Mouse (Mus musculus) spleen, postnatal 10 days (tissue): ENCODE results near the gene Duxbl2.
"Not testable (repeated sequence)": the region's sequence is repeated elsewhere in the genome, so short reads cannot be mapped to it uniquely, and the experiment has no call there.

ENCODE experiments used
- DNase-seq, 2 experiments: peaks; one replicate each; pipeline ENCODE4 v3.0.0; 2021 to 2022; ENCODE audit warnings: low spot score in 2 of 2

The Duxbl2 gene

GRCm38 (mm10) chr14:26118150-26118549 lies at the start of gene Duxbl2:
Duxbl2 (plus strand) TSS chr14:26118349.
- not testable (repeated sequence) for DNase-seq

- DNase-seq: not testable (repeated sequence)
Measured at GRCm38 (mm10) chr14:26076620-26077390, 41.3 kb upstream of the Duxbl2 start.

GRCm38 (mm10) chr14:26081216-26081615 lies 36.9 kb upstream of the Duxbl2 start, which contains the start of gene Cphx2:
Cphx2 (plus strand) TSS chr14:26081516.
- DNase-seq: not testable (repeated sequence)

- not testable (repeated sequence) for DNase-seq
Measured at GRCm38 (mm10) chr14:26081997-26082396, 36.2 kb upstream of the Duxbl2 start, which contains the start of gene Cphx3. Cphx3 (plus strand) TSS chr14:26082297.

- DNase-seq: not testable (repeated sequence)
Measured at GRCm38 (mm10) chr14:26097622-26098021, 20.5 kb upstream of the Duxbl2 start.

DNA sequence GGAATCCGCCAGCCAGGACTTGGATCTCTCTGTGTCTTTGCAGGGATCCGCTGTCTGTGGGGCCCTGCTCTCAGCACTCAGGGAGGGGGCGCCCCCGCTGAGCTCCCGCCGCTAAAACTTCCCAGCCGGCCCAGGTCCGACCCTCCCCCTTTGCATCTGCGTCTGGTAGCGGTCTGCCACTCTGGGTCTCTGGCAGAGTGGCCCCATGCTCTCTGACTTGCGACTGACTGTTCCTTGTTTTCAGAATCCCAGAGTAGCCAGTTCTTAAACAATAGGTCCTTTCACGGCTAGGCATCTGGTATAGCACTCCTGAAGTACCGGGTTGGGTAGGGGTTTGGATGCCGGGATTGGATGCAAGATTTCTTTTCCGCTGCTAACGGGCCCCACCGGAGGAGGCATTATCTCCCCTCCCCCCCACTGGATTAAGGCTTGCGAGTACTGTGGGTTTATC lies 426 bp downstream of the Duxbl2 start:
- not testable (repeated sequence) for DNase-seq

DNA sequence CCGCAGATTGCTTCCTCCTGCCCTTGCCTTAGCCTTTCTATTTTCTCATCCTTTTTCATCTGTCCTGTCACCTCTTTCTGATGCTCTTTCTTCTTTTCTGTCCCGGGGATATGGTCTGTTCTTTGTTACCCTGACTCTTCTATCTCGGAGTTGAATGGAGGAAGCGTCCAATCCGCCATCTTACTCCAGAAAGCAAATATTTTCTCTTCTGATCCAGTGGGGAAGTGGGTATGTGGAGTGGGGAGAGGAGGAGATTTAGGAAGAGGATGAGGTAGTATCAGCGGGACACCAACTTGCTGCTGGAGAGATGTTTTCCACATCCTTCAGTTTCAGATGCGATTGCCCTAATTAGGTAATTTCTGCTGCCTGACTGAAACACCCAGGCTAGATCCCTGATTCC lies 946 bp downstream of the Duxbl2 start:
- DNase-seq: not testable (repeated sequence)

GRCm38 (mm10) chr14:26147095-26147494 lies 28.9 kb downstream of the Duxbl2 start:
- DNase-seq: not testable (repeated sequence)

GRCm38 (mm10) chr14:26156032-26156431 lies 37.9 kb downstream of the Duxbl2 start:
- not testable (repeated sequence) for DNase-seq

DNA sequence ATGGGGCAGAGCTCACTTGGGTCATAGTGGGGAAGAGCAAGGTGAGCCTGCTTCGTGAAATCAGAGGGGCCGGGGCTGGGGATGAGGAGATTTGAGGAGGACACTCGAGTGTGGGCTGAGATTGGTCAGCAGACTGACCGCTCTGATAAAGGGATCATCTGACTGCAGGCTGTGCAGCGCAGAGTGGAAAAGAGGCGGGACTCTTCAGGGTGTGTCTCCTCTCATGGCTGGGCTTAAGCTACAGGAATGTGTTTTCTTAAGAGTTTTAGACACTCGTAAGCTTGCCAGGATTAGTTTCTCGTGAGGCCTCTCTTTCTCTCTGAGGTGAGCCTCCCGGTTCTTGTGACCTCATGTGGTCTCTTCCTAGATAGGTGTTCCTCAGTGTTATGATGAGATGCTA lies 43.0 kb downstream of the Duxbl2 start:
- not testable (repeated sequence) for DNase-seq

DNA sequence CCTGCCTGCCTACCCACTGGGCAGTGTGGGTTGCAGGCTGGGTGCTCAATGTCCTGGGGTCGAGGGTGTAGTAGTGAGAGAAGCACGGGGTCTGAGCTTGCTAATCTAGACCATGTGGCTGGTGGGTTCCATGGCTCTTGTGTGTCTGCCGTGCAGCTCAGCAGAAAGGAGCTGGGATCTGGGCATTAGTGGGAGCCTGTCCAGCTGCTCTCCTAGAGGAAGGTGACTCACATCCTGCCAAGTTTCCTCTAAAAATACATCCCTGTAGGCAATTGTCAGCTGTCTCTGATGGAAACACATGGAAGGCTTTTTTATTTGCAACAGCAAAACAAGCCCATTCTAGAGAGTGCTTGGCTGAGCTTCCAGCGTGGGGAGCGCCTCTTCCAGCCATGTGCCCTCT lies 44.3 kb downstream of the Duxbl2 start:
- not testable (repeated sequence) for DNase-seq

GRCm38 (mm10) chr14:26165266-26165665 lies 47.1 kb downstream of the Duxbl2 start:
- not testable (repeated sequence) for DNase-seq

DNA sequence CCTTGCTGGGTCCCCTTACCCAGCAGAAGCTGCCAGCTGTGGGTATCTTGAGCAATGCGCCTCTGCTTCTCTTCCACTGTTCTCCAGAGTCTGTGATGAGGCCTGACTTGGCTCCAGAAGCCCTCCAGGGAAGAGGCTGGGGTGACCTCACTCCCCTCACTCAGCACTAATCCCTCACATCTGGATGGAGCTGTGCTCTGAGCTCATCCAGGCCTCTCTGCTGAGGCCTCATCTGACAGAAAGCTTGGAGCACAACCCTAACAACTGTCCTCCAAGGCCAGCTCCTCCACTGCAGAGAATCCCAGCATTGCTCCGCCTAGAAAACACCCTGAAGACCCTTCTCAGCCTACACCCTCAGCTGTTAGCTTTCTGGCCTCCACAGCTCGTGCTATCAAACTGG lies 55.8 kb downstream of the Duxbl2 start:
- not testable (repeated sequence) for DNase-seq

DNA sequence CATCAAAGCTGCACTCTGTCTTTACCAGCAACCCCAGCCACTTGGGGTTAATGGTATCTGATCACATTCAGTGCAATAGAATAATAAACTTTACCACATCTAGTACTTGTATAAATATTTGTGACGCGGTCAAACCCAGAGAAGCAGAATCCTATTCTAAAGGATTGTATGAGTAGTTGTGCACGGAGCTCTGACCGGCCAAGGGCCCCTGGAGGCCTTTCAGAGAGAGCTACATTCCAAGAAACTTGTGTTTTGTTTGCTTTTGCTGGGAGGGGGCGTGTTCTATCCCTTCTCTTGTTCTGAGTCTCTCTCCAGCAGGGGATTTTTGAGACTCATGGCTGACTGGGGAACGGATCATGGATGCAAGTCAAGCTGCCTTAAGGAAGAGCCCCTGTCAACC lies 56.9 kb downstream of the Duxbl2 start:
- DNase-seq: not testable (repeated sequence)
